Mouse (Mus musculus) cerebellum, postnatal 36 days (tissue): ENCODE measurements around the gene Cav3.

Experiments
- DNase-seq, 2 experiments: peaks; one replicate each; pipeline ENCODE4 v3.0.0; 2021 to 2022; ENCODE audit warnings: mixed read lengths in 2 of 2

Cav3 gene

DNA sequence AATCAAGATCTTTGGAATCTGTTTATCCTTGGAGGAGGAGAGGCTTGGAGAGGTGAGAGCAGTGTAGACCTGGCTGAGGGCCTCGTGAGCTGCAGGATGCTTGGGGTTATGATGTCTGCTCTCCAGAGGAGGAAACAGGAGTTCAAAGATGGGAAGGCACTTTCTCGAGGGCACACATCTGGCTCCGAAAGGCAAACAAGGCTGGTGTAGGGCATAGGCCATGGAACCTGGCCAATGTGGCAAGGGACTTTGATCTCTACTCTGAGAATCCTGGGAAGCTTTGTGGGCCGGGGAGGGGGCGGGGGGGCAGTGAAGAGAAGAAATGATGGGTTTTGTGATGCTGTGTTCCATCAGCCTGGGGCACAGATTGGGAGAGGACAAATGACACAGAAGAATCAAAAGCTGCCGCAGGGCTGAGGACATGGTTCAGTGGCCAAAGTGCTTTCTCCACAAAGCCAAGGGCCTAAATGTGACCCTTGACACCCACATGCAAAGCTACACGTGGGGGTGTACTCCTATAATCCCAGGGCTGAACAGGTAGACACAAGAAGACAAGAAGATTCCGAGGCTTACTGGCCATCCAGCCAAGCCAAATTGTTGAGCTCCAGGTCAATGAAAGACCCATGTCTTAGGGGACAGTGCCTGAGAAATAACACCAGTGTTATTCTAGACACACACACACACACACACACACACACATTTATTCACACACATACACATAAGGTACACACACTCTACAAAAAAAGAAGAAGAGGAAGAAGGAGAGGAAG is 37.2 kb downstream of the Cav3 start:
- DNase-seq: no peak

- DNase-seq: no peak
These were observed 38.2 kb downstream of the Cav3 start for GRCm38 (mm10) chr6:112497456-112497855.

- DNase-seq: no peak
These were observed 39.4 kb downstream of the Cav3 start for GRCm38 (mm10) chr6:112498716-112499115.

DNA sequence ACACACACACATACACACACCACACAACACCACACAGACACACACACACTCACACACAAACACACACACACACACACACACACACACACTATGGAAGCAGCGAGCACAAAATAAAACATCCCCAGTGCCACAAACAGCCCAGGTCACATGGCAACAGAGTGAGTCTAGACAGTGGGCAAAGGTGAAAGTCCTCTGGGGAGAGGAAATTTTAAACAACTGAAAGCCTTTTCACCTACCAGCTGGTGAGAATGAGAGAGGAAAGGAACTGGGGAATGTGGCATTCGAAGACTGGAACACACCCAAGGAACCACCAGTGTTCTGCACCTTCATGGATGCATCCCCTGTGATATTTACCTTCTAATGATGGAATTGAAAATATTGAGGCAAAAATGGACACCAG is 40.2 kb downstream of the Cav3 start:
- DNase-seq: no peak

GRCm38 (mm10) chr6:112501156-112501555 is 41.9 kb downstream of the Cav3 start:
- peak; percentile 48 to 53 for DNase-seq

DNA sequence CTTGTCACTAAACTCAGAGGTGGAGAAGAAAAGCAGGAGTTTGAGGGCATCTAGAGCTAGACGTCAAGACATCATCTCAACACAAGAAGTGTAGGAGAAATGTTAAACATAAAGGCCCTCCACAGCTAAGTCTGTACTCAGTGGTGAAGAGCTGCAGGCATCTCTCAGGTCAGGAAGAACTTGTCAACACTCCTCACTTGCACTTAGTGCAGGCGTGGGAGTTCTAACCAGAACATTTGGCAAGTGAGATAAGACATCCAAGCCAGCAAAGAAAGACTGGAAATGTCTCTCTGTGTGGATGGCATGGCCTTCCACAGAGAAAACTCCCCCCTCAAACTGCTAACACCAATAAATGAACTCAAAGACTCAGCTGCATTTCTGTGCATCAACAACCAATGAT is 48.3 kb downstream of the Cav3 start:
- no peak for DNase-seq

- no peak for DNase-seq
These were observed 50.4 kb downstream of the Cav3 start for GRCm38 (mm10) chr6:112509590-112510131.

DNA sequence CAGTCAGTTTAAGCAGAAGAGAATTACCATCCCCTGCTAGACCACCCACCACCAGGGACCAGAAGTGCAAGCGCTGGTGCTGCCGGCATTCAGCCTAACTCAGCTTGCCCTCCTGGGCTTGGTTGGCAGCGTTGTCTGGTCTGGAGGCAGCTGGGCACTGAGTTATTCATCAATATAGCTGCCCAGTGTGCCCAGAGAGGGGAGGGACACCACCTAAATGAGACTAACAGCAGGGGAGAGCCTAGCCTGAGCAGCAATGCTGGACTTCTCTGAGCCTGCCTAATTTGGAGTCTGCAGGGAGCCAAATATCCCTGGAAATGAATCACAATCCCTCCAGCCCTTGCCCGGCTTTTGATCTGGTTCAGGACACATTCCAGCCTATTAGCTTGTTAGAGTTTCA is 51.0 kb downstream of the Cav3 start:
- no peak for DNase-seq

DNA sequence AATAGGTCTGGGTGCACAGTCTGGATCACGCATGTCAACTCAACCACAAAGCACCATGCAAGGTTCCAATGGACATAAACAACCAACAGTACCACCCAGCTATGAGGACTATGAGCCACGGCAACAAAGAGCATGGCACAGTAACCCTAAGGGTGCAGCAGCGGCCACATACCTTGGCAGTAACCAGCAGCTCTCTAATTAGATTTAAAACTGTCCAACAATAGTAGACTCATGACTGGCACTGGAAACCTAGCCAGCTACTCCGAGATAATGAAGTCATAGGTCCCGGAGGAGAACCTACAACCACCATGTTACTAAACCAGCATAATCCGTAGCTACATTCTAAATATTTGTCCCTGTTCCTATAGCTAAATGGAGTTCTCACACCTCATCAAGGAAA is 55.3 kb downstream of the Cav3 start:
- DNase-seq: no peak

GRCm38 (mm10) chr6:112516496-112516895 is 57.2 kb downstream of the Cav3 start:
- no peak for DNase-seq

DNA sequence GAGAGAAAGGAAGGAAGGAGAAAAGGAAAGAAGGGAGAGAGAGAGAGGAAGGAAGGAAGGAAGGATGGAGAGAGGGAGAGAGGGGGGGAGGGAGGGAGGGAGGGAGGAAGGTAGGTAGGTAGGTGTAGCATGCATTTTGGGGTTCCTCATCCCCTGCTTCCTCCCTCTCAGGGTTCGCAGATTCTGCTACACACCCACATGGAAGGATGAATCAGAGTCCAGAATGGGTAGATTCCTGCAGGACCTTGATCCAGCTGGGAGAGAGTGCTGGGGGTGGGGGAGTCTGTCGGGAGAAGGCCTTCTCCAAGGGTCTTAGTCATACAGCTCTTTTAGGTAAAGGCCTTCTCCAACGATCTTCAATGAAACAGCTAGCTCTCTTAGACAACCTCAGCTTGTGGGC is 58.3 kb downstream of the Cav3 start:
- no peak for DNase-seq

DNA sequence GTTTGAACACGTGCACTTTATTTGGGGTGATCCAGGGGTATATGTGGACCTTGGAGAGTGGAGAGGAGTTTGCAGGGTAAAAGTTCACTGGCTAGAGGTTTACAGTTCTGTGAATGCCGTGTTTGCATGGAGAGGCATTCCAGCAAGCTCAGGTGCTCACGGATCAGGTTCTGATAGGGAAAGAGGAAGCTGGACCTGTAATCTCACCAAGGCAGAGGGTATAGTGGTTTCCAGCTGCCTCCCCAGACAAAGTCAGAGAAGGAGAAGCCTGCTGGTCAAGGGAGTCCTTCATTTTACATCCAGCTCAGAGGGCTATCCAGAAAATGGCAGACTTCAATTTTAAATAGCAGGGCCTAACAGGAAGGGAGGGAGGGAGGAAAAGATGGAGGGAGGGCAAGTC is 58.7 kb downstream of the Cav3 start:
- no peak for DNase-seq
